Mouse (Mus musculus): Measurements from ENCODE around the gene Erc2. TPM values are rescaled to one million over a fixed set of nuclear protein-coding genes. Genes with fewer than 3 reads are reported as not detected.

Gene Erc2
- total and polyA plus RNA-seq, 2 experiments = 6.1 to 7.0 TPM

- Histone ChIP-seq H3K4me3 (ENCODE audit: insufficient read depth, low read depth, low read length) (no peak overlapping the region), H3K27me3 (ENCODE audit: control insufficient read depth, insufficient read depth, low read length) (no peaks in the 10 kb centered on the region), H3K79me2 (ENCODE audit: control insufficient read depth, insufficient read depth, low read length) (no peaks in the 10 kb centered on the region), H3K27ac (replicated peaks; ENCODE audit: insufficient read depth, low read depth, low read length) (no peak overlapping the region), H3K36me3 (ENCODE audit: control insufficient read depth, insufficient read depth, low read length) (no peaks in the 10 kb centered on the region), H3K9ac (ENCODE audit: low read depth, low read length) (no peak overlapping the region), H3K4me1 (ENCODE audit: control insufficient read depth, insufficient read depth, low read length) (no peaks in the 10 kb centered on the region)
- TF ChIP-seq CTCF (IDR thresholded peaks at IDR 0.05; ENCODE audit: low read depth, low read length) (no peak), POLR2A (IDR thresholded peaks at IDR 0.05; ENCODE audit: extremely low read depth, insufficient read depth, low read length) (no peak)
- DNase-seq (ENCODE audit: extremely low read depth, low read depth, low spot score) = peak; percentile 31
- 86% methylated on average over 7 of the region's 7 CpGs for WGBS
Observed at GRCm38 (mm10) chr14:28456372-28457076, 834.3 kb downstream of the Erc2 start.

DNA sequence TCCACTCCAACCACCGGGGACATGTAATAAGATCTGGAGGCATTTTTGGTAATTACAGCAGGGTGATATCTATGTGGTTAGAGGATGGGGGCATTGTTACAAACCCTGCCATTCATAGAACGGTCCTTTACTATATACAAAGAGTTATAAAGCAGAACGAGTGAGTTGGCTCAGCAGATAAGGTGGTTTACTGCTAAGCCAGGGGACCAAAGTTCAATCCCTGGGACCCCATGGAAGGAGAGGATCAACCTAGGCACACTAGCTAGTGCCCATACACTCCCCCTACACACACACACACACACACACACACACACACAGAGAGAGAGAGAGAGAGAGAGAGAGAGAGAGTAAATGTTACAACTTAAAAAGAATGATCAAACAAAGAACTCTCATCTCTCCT, 835.2 kb downstream of the Erc2 start:
- Histone ChIP-seq H3K4me3 (ENCODE audit: insufficient read depth, low read depth, low read length) (no peak overlapping the region), H3K79me2 (ENCODE audit: control insufficient read depth, insufficient read depth, low read length) (no peaks in the 10 kb centered on the region), H3K4me1 (ENCODE audit: control insufficient read depth, insufficient read depth, low read length) (no peaks in the 10 kb centered on the region), H3K9ac (ENCODE audit: low read depth, low read length) (no peak overlapping the region), H3K27ac (replicated peaks; ENCODE audit: insufficient read depth, low read depth, low read length) (no peak overlapping the region), H3K27me3 (ENCODE audit: control insufficient read depth, insufficient read depth, low read length) (no peaks in the 10 kb centered on the region), H3K36me3 (ENCODE audit: control insufficient read depth, insufficient read depth, low read length) (no peaks in the 10 kb centered on the region)
- DNase-seq (ENCODE audit: extremely low read depth, low read depth, low spot score) = no peak
- TF ChIP-seq POLR2A (IDR thresholded peaks at IDR 0.05; ENCODE audit: extremely low read depth, insufficient read depth, low read length) (no peak), CTCF (IDR thresholded peaks at IDR 0.05; ENCODE audit: low read depth, low read length) (no peak)
- 84% methylated on average over 3 of the region's 3 CpGs for WGBS

GRCm38 (mm10) chr14:28467956-28468355, 845.7 kb downstream of the Erc2 start:
- WGBS = 79% methylated on average over 5 of the region's 5 CpGs
- Histone ChIP-seq H3K9ac (ENCODE audit: low read depth, low read length) (no peak overlapping the region), H3K4me1 (ENCODE audit: control insufficient read depth, insufficient read depth, low read length) (no peaks in the 10 kb centered on the region), H3K4me3 (ENCODE audit: insufficient read depth, low read depth, low read length) (no peak overlapping the region), H3K27ac (replicated peaks; ENCODE audit: insufficient read depth, low read depth, low read length) (no peak overlapping the region), H3K79me2 (ENCODE audit: control insufficient read depth, insufficient read depth, low read length) (no peaks in the 10 kb centered on the region), H3K36me3 (ENCODE audit: control insufficient read depth, insufficient read depth, low read length) (no peaks in the 10 kb centered on the region), H3K27me3 (ENCODE audit: control insufficient read depth, insufficient read depth, low read length) (no peaks in the 10 kb centered on the region)
- no peak for DNase-seq (ENCODE audit: extremely low read depth, low read depth, low spot score)
- TF ChIP-seq POLR2A (IDR thresholded peaks at IDR 0.05; ENCODE audit: extremely low read depth, insufficient read depth, low read length) = no peak
- no peak for TF ChIP-seq CTCF (IDR thresholded peaks at IDR 0.05; ENCODE audit: low read depth, low read length)

- no peak overlapping the region for H3K4me3 ChIP-seq (ENCODE audit: insufficient read depth, low read depth, low read length)
- no peaks in the 10 kb centered on the region for H3K36me3 ChIP-seq (ENCODE audit: control insufficient read depth, insufficient read depth, low read length)
- no peaks in the 10 kb centered on the region for H3K4me1 ChIP-seq (ENCODE audit: control insufficient read depth, insufficient read depth, low read length)
- H3K27ac ChIP-seq (replicated peaks; ENCODE audit: insufficient read depth, low read depth, low read length) = no peak overlapping the region
- TF ChIP-seq CTCF (IDR thresholded peaks at IDR 0.05; ENCODE audit: low read depth, low read length) (no peak), POLR2A (IDR thresholded peaks at IDR 0.05; ENCODE audit: extremely low read depth, insufficient read depth, low read length) (no peak)
- WGBS = 72% methylated on average over 4 of the region's 4 CpGs
- no peaks in the 10 kb centered on the region for H3K27me3 ChIP-seq (ENCODE audit: control insufficient read depth, insufficient read depth, low read length)
- no peak for DNase-seq (ENCODE audit: extremely low read depth, low read depth, low spot score)
- no peak overlapping the region for H3K9ac ChIP-seq (ENCODE audit: low read depth, low read length)
- no peaks in the 10 kb centered on the region for H3K79me2 ChIP-seq (ENCODE audit: control insufficient read depth, insufficient read depth, low read length)
Observed at GRCm38 (mm10) chr14:28469696-28470095, 847.5 kb downstream of the Erc2 start.

GRCm38 (mm10) chr14:28470212-28470611, 848.0 kb downstream of the Erc2 start:
- no peak for DNase-seq (ENCODE audit: extremely low read depth, low read depth, low spot score)
- no peak overlapping the region for H3K27ac ChIP-seq (replicated peaks; ENCODE audit: insufficient read depth, low read depth, low read length)
- H3K27me3 ChIP-seq (ENCODE audit: control insufficient read depth, insufficient read depth, low read length) = no peaks in the 10 kb centered on the region
- no peak overlapping the region for H3K9ac ChIP-seq (ENCODE audit: low read depth, low read length)
- no peaks in the 10 kb centered on the region for H3K4me1 ChIP-seq (ENCODE audit: control insufficient read depth, insufficient read depth, low read length)
- TF ChIP-seq POLR2A (IDR thresholded peaks at IDR 0.05; ENCODE audit: extremely low read depth, insufficient read depth, low read length) (no peak), CTCF (IDR thresholded peaks at IDR 0.05; ENCODE audit: low read depth, low read length) (no peak)
- 88% methylated on average over 6 of the region's 6 CpGs for WGBS
- no peaks in the 10 kb centered on the region for H3K36me3 ChIP-seq (ENCODE audit: control insufficient read depth, insufficient read depth, low read length)
- H3K79me2 ChIP-seq (ENCODE audit: control insufficient read depth, insufficient read depth, low read length) = no peaks in the 10 kb centered on the region
- no peak overlapping the region for H3K4me3 ChIP-seq (ENCODE audit: insufficient read depth, low read depth, low read length)

- Histone ChIP-seq H3K27ac (replicated peaks; ENCODE audit: insufficient read depth, low read depth, low read length) (no peak overlapping the region), H3K27me3 (ENCODE audit: control insufficient read depth, insufficient read depth, low read length) (no peaks in the 10 kb centered on the region), H3K79me2 (ENCODE audit: control insufficient read depth, insufficient read depth, low read length) (no peaks in the 10 kb centered on the region), H3K4me1 (ENCODE audit: control insufficient read depth, insufficient read depth, low read length) (no peaks in the 10 kb centered on the region), H3K36me3 (ENCODE audit: control insufficient read depth, insufficient read depth, low read length) (no peaks in the 10 kb centered on the region), H3K4me3 (ENCODE audit: insufficient read depth, low read depth, low read length) (no peak overlapping the region), H3K9ac (ENCODE audit: low read depth, low read length) (no peak overlapping the region)
- WGBS = 83% methylated on average over 3 of the region's 3 CpGs
- TF ChIP-seq POLR2A (IDR thresholded peaks at IDR 0.05; ENCODE audit: extremely low read depth, insufficient read depth, low read length) = no peak
- TF ChIP-seq CTCF (IDR thresholded peaks at IDR 0.05; ENCODE audit: low read depth, low read length) = no peak
- DNase-seq (ENCODE audit: extremely low read depth, low read depth, low spot score) = no peak
Observed at GRCm38 (mm10) chr14:28475012-28475411, 852.8 kb downstream of the Erc2 start.
